Mouse (Mus musculus) lung, adult 2 months (tissue): ENCODE measurements around the gene Stk25. TPM values are rescaled to one million over a fixed set of nuclear protein-coding genes. Genes with fewer than 3 reads are reported as not detected.

Source experiments
- DNase-seq: peaks from one replicate; pipeline ENCODE4 v3.0.0; 2022
- H3K4me1 ChIP-seq: fragments of 200-500 bp; 2 replicates; pipeline ENCODE4 v1.6.1; 2011; ENCODE audit warnings: low read length; ENCODE audit not compliant: control insufficient read depth, insufficient read depth
- H3K4me3 ChIP-seq: fragments of 200-500 bp; replicated peaks from 2 replicates; pipeline ENCODE3; 2011; ENCODE audit warnings: low read depth, mild to moderate bottlenecking, control low read depth, low read length; ENCODE audit errors: extremely low read depth
- CTCF ChIP-seq: fragments of 200-500 bp; IDR thresholded peaks from 2 replicates; pipeline ENCODE4 v1.5.1; 2011; ENCODE audit warnings: mild to moderate bottlenecking, low read length, control low read depth; ENCODE audit not compliant: insufficient read depth
- POLR2A ChIP-seq: fragments of 200-500 bp; IDR thresholded peaks from 2 replicates; pipeline ENCODE4 v1.6.1; 2011; ENCODE audit warnings: low read depth, mild to moderate bottlenecking, control low read depth, low read length, borderline replicate concordance; ENCODE audit errors: extremely low read depth
- WGBS: fragments of 180-500 bp; shearing (Covaris S2); methylation state at CpG from one replicate; pipeline ENCODE4 v1.1.7; 2018; 5-methylcytosine and 5-hydroxymethylcytosine counted together
- polyA plus RNA-seq: library from polyadenylated mRNA; depleted of rRNA; stranded (reverse); fragments of >200 nt; gene quantifications from 2 replicates; pipeline ENCODE4 v1.2.3, GENCODE M21; 2012

Gene Stk25
- polyA plus RNA-seq, 1 experiment: 141 TPM

GRCm38 (mm10) chr1:93618059-93618748 is 40.3 kb downstream of the Stk25 start:
- H3K4me3 ChIP-seq: no peak overlapping the region
- TF ChIP-seq CTCF (no peak), POLR2A (no peak)
- no peaks in the 10 kb centered on the region for H3K4me1 ChIP-seq
- WGBS: 86% methylated on average over 4 of the region's 4 CpGs
- no peak for DNase-seq

DNA sequence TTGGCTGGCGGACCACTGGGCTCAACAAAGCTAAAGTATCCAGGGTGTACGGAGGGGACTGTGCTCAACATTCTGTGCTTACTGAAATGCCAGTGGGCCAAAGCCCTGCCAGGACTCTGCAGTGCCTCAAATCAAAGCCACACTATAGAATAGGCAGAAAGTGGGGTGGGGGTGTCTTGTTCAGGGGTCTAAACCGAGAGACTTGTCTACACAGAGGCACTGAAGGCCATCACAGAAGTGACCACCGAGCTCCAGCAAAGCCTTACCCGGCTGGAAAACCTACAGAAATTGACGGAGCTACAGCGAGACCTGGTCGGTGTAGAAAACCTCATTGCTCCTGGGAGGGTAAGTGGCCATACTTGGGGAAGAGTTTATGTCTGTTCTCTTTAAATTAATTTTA is 48.7 kb downstream of the Stk25 start:
- Histone ChIP-seq H3K4me3 (no peak overlapping the region), H3K4me1 (no peaks in the 10 kb centered on the region)
- TF ChIP-seq CTCF (no peak), POLR2A (no peak)
- DNase-seq: no peak
- 85% methylated on average over 8 of the region's 8 CpGs for WGBS

DNA sequence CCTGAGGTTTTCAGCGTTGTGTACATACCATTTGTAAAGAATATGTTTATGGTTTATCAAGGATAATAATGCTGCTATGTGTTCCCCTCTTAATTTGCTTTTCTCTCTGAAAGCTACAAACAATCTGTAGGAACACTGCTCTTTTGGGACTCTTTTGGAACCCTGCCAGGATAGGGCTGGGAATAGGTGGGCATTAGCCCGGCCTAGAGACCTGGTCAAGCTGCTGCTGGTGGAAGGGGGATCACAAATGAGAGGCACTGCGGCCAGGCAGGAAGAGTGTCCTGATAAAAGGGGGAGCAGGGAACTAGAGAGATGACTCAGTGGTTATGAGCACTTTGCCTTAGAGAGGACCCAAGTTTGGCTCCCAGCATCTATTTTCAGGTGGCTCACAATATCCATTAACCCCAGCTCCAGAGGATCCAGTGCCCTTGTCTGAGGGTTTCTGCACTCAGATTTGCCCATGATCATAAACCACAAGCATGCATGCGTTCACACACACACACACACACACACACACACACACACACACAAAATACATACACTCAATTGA is 49.7 kb downstream of the Stk25 start:
- 77% methylated on average over 4 of the region's 4 CpGs for WGBS

GRCm38 (mm10) chr1:93607090-93608083 is 51.1 kb downstream of the Stk25 start:
- no peaks in the 10 kb centered on the region for H3K4me1 ChIP-seq
- WGBS: 84% methylated on average over 14 of the region's 14 CpGs
- TF ChIP-seq POLR2A (no peak), CTCF (no peak)
- no peak overlapping the region for H3K4me3 ChIP-seq
- no peak for DNase-seq

More for the DNA sequence above, 49.7 kb downstream of the Stk25 start:
- no peak for TF ChIP-seq POLR2A
- TF ChIP-seq CTCF: no peak
- Histone ChIP-seq H3K4me1 (no peaks in the 10 kb centered on the region), H3K4me3 (no peak overlapping the region)
- DNase-seq: no peak

DNA sequence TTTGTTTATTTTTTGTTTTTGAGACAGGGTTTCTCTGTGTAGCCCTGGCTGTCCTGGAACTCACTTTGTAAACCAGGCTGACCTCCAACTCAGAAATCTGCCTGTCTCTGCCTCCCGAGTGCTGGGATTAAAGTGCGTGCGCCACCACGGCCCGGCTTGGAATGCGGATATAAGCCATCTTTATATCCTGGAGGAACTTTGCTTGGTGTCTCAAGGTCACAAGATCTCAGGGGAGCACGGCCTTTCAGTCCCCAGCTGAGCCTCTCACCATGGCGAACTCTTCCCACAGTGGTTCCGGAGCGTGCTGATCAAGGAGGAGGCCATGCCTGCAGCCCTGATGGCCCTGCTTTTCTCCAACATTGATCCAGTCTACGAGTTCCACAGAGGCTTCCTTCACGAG is 54.5 kb downstream of the Stk25 start:
- Histone ChIP-seq H3K4me3 (no peak overlapping the region), H3K4me1 (no peaks in the 10 kb centered on the region)
- 94% methylated on average over 12 of the region's 12 CpGs for WGBS
- TF ChIP-seq CTCF (no peak), POLR2A (no peak)
- no peak for DNase-seq

DNA sequence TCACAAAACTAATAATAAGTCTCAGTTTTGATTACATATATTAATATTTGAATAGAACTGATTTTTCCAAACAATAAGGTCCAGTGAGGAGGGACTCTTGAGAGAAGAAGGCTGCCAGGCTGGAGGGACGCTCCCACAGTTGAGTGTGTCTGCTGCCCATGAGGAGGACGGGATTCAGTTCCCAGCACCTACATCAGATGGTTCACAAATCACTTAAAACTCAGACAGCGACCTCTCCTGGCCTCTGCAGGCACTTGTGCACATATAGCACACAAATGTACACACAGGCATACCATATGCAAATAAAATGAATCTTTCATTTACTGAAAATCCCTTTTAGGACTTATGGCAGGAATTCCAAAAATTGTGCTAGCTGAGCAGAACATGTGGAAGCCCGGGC is 55.5 kb downstream of the Stk25 start:
- H3K4me1 ChIP-seq: no peaks in the 10 kb centered on the region
- H3K4me3 ChIP-seq: no peak overlapping the region
- no peak for DNase-seq
- WGBS: 68% methylated on average over 4 of the region's 4 CpGs
- TF ChIP-seq POLR2A (no peak), CTCF (no peak)

DNA sequence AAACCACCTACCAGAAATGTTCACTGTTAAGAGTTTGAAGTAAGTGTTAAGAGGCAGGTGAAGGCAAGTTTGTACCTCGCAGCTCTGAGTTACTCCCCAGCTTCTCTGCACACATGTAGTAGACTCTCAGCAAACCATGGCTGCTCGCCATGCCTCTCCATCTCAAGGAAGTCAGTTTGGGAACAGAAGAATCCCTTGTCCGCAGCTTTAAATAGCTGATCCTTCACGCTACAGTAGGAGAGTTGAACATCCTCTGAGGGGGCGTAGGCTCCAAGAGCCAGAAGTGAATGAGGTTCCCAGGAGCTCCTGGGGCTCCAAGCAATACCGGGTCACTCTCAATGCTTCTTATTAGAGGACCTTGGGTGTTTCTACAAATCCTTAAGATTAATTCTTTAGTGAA is 62.5 kb downstream of the Stk25 start:
- 70% methylated on average over 6 of the region's 6 CpGs for WGBS
- DNase-seq: no peak
- Histone ChIP-seq H3K4me1 (no peaks in the 10 kb centered on the region), H3K4me3 (no peak overlapping the region)
- no peak for TF ChIP-seq POLR2A
- no peak for TF ChIP-seq CTCF

- TF ChIP-seq POLR2A: no peak
- TF ChIP-seq CTCF: no peak
- no peak overlapping the region for H3K4me3 ChIP-seq
- no peak for DNase-seq
- no peaks in the 10 kb centered on the region for H3K4me1 ChIP-seq
These were observed 64.5 kb downstream of the Stk25 start for GRCm38 (mm10) chr1:93593960-93594359.

GRCm38 (mm10) chr1:93588346-93588745 is 70.1 kb downstream of the Stk25 start:
- TF ChIP-seq CTCF: no peak
- no peak for TF ChIP-seq POLR2A
- DNase-seq: no peak
- no peak overlapping the region for H3K4me3 ChIP-seq
- no peaks in the 10 kb centered on the region for H3K4me1 ChIP-seq
- WGBS: 77% methylated on average over 3 of the region's 3 CpGs
